Mouse (Mus musculus) spleen, adult 12 weeks (tissue): ENCODE results near the gene Slc35e2.

Experiments
- DNase-seq: peaks from one replicate; pipeline ENCODE4 v3.0.0; 2022; ENCODE audit warnings: low spot score

Gene Slc35e2

GRCm38 (mm10) chr4:155672082-155672481, 70.9 kb downstream of the Slc35e2 start:
- no peak for DNase-seq
